Mouse (Mus musculus): ENCODE measurements around the gene Slc51a. TPM values are rescaled to one million over a fixed set of nuclear protein-coding genes. Genes with fewer than 3 reads are reported as not detected.

Slc51a gene
- polyA plus RNA-seq, 1 experiment from 2014 or later: 0.41 TPM

- Histone ChIP-seq H3K36me3 (ENCODE audit: control insufficient read depth, insufficient read depth, low read length) (no peaks in the 10 kb centered on the region), H3K4me1 (ENCODE audit: control insufficient read depth, insufficient read depth, low read length) (no peaks in the 10 kb centered on the region), H3K27ac (replicated peaks; ENCODE audit: low read depth, low read length) (no peak overlapping the region), H3K4me2 (ENCODE audit: low read depth, severe bottlenecking) (no peak overlapping the region), H3K9ac (ENCODE audit: low read length) (no peak overlapping the region), H3K4me3 (ENCODE audit: low read depth, low read length) (no peak overlapping the region), H3K9me3 (ENCODE audit: control insufficient read depth, low read length) (no peaks in the 10 kb centered on the region), H3K27me3 (ENCODE audit: control insufficient read depth, insufficient read depth, low read length) (no peaks in the 10 kb centered on the region)
- no CpG with 5 or more reads among the region's 1 CpGs for WGBS
- DNase-seq (ENCODE audit: low spot score) (no peak), ATAC-seq (ENCODE audit: insufficient number of reproducible peaks, low FRiP score, low TSS enrichment, low read depth) (no peak)
Measured at GRCm38 (mm10) chr16:32464908-32465307, 22.8 kb downstream of the Slc51a start.

- Histone ChIP-seq H3K27ac (replicated peaks; ENCODE audit: low read depth, low read length) (no peak overlapping the region), H3K4me3 (ENCODE audit: low read depth, low read length) (no peak overlapping the region), H3K9ac (ENCODE audit: low read length) (no peak overlapping the region), H3K4me2 (ENCODE audit: low read depth, severe bottlenecking) (no peak overlapping the region), H3K9me3 (ENCODE audit: control insufficient read depth, low read length) (no peaks in the 10 kb centered on the region), H3K36me3 (ENCODE audit: control insufficient read depth, insufficient read depth, low read length) (no peaks in the 10 kb centered on the region), H3K4me1 (ENCODE audit: control insufficient read depth, insufficient read depth, low read length) (no peaks in the 10 kb centered on the region), H3K27me3 (ENCODE audit: control insufficient read depth, insufficient read depth, low read length) (no peaks in the 10 kb centered on the region)
- DNase-seq (ENCODE audit: low spot score): no peak
- 87% methylated on average over 2 of the region's 2 CpGs for WGBS
- no peak for ATAC-seq (ENCODE audit: insufficient number of reproducible peaks, low FRiP score, low TSS enrichment, low read depth)
Measured at GRCm38 (mm10) chr16:32463426-32463825, 24.3 kb downstream of the Slc51a start.

- no peaks in the 10 kb centered on the region for H3K9me3 ChIP-seq (ENCODE audit: control insufficient read depth, low read length)
- no peak overlapping the region for H3K4me3 ChIP-seq (ENCODE audit: low read depth, low read length)
- 92% methylated on average over 16 of the region's 16 CpGs for WGBS
- H3K27ac ChIP-seq (replicated peaks; ENCODE audit: low read depth, low read length): no peak overlapping the region
- H3K9ac ChIP-seq (ENCODE audit: low read length): no peak overlapping the region
- DNase-seq (ENCODE audit: low spot score) (no peak), ATAC-seq (ENCODE audit: insufficient number of reproducible peaks, low FRiP score, low TSS enrichment, low read depth) (no peak)
- no peaks in the 10 kb centered on the region for H3K4me1 ChIP-seq (ENCODE audit: control insufficient read depth, insufficient read depth, low read length)
- H3K4me2 ChIP-seq (ENCODE audit: low read depth, severe bottlenecking): no peak overlapping the region
- no peaks in the 10 kb centered on the region for H3K27me3 ChIP-seq (ENCODE audit: control insufficient read depth, insufficient read depth, low read length)
- H3K36me3 ChIP-seq (ENCODE audit: control insufficient read depth, insufficient read depth, low read length): no peaks in the 10 kb centered on the region
Measured at GRCm38 (mm10) chr16:32462950-32463349, 24.7 kb downstream of the Slc51a start.

GRCm38 (mm10) chr16:32461713-32462112 is 26.0 kb downstream of the Slc51a start:
- H3K27ac ChIP-seq (replicated peaks; ENCODE audit: low read depth, low read length): no peak overlapping the region
- no peak overlapping the region for H3K4me3 ChIP-seq (ENCODE audit: low read depth, low read length)
- DNase-seq (ENCODE audit: low spot score): no peak
- no peak for ATAC-seq (ENCODE audit: insufficient number of reproducible peaks, low FRiP score, low TSS enrichment, low read depth)
- no peaks in the 10 kb centered on the region for H3K4me1 ChIP-seq (ENCODE audit: control insufficient read depth, insufficient read depth, low read length)
- H3K4me2 ChIP-seq (ENCODE audit: low read depth, severe bottlenecking): no peak overlapping the region
- H3K27me3 ChIP-seq (ENCODE audit: control insufficient read depth, insufficient read depth, low read length): no peaks in the 10 kb centered on the region
- no peaks in the 10 kb centered on the region for H3K9me3 ChIP-seq (ENCODE audit: control insufficient read depth, low read length)
- H3K36me3 ChIP-seq (ENCODE audit: control insufficient read depth, insufficient read depth, low read length): no peaks in the 10 kb centered on the region
- H3K9ac ChIP-seq (ENCODE audit: low read length): no peak overlapping the region
- 94% methylated on average over 5 of the region's 5 CpGs for WGBS

- Histone ChIP-seq H3K4me3 (ENCODE audit: low read depth, low read length) (no peak overlapping the region), H3K4me2 (ENCODE audit: low read depth, severe bottlenecking) (no peak overlapping the region), H3K9ac (ENCODE audit: low read length) (no peak overlapping the region), H3K36me3 (ENCODE audit: control insufficient read depth, insufficient read depth, low read length) (no peaks in the 10 kb centered on the region), H3K9me3 (ENCODE audit: control insufficient read depth, low read length) (no peaks in the 10 kb centered on the region), H3K27me3 (ENCODE audit: control insufficient read depth, insufficient read depth, low read length) (no peaks in the 10 kb centered on the region), H3K4me1 (ENCODE audit: control insufficient read depth, insufficient read depth, low read length) (no peaks in the 10 kb centered on the region), H3K27ac (replicated peaks; ENCODE audit: low read depth, low read length) (no peak overlapping the region)
- WGBS: 62% methylated on average over 4 of the region's 4 CpGs
- ATAC-seq (ENCODE audit: insufficient number of reproducible peaks, low FRiP score, low TSS enrichment, low read depth) (no peak), DNase-seq (ENCODE audit: low spot score) (no peak)
Measured at GRCm38 (mm10) chr16:32460518-32460917, 27.2 kb downstream of the Slc51a start.

GRCm38 (mm10) chr16:32457589-32458386 is 29.9 kb downstream of the Slc51a start:
- peaks cover 6% of the 10 kb centered on the region; the same call in 1 of the 2 replicates for H3K4me1 ChIP-seq (ENCODE audit: control insufficient read depth, insufficient read depth, low read length)
- WGBS: 58% methylated on average over 10 of the region's 10 CpGs
- ATAC-seq (ENCODE audit: insufficient number of reproducible peaks, low FRiP score, low TSS enrichment, low read depth) (no peak), DNase-seq (ENCODE audit: low spot score) (peak; percentile 61)
- H3K36me3 ChIP-seq (ENCODE audit: control insufficient read depth, insufficient read depth, low read length): no peaks in the 10 kb centered on the region; the same call in 1 of the 2 replicates
- no peak overlapping the region for H3K4me2 ChIP-seq (ENCODE audit: low read depth, severe bottlenecking)
- H3K27ac ChIP-seq (replicated peaks; ENCODE audit: low read depth, low read length): no peak overlapping the region
- no peak overlapping the region for H3K4me3 ChIP-seq (ENCODE audit: low read depth, low read length)
- no peaks in the 10 kb centered on the region for H3K9me3 ChIP-seq (ENCODE audit: control insufficient read depth, low read length)
- H3K27me3 ChIP-seq (ENCODE audit: control insufficient read depth, insufficient read depth, low read length): no peaks in the 10 kb centered on the region
- H3K9ac ChIP-seq (ENCODE audit: low read length): no peak overlapping the region

GRCm38 (mm10) chr16:32456761-32457160 is 30.9 kb downstream of the Slc51a start:
- H3K36me3 ChIP-seq (ENCODE audit: control insufficient read depth, insufficient read depth, low read length): no peaks in the 10 kb centered on the region; the same call in 1 of the 2 replicates
- no peak overlapping the region for H3K4me3 ChIP-seq (ENCODE audit: low read depth, low read length)
- H3K4me1 ChIP-seq (ENCODE audit: control insufficient read depth, insufficient read depth, low read length): peaks cover 6% of the 10 kb centered on the region; the same call in 1 of the 2 replicates
- ATAC-seq (ENCODE audit: insufficient number of reproducible peaks, low FRiP score, low TSS enrichment, low read depth): no peak
- no peak for DNase-seq (ENCODE audit: low spot score)
- no peak overlapping the region for H3K27ac ChIP-seq (replicated peaks; ENCODE audit: low read depth, low read length)
- no peak overlapping the region for H3K4me2 ChIP-seq (ENCODE audit: low read depth, severe bottlenecking)
- H3K9ac ChIP-seq (ENCODE audit: low read length): no peak overlapping the region
- no peaks in the 10 kb centered on the region for H3K27me3 ChIP-seq (ENCODE audit: control insufficient read depth, insufficient read depth, low read length)
- 94% methylated on average over 1 of the region's 1 CpGs for WGBS
- no peaks in the 10 kb centered on the region for H3K9me3 ChIP-seq (ENCODE audit: control insufficient read depth, low read length)

GRCm38 (mm10) chr16:32456086-32456485 is 31.6 kb downstream of the Slc51a start:
- H3K4me2 ChIP-seq (ENCODE audit: low read depth, severe bottlenecking): no peak overlapping the region
- peaks cover 6% of the 10 kb centered on the region; the same call in 1 of the 2 replicates for H3K4me1 ChIP-seq (ENCODE audit: control insufficient read depth, insufficient read depth, low read length)
- H3K27ac ChIP-seq (replicated peaks; ENCODE audit: low read depth, low read length): no peak overlapping the region
- H3K27me3 ChIP-seq (ENCODE audit: control insufficient read depth, insufficient read depth, low read length): no peaks in the 10 kb centered on the region
- ATAC-seq (ENCODE audit: insufficient number of reproducible peaks, low FRiP score, low TSS enrichment, low read depth) (no peak), DNase-seq (ENCODE audit: low spot score) (no peak)
- no peaks in the 10 kb centered on the region for H3K9me3 ChIP-seq (ENCODE audit: control insufficient read depth, low read length)
- H3K9ac ChIP-seq (ENCODE audit: low read length): no peak overlapping the region
- no peaks in the 10 kb centered on the region; the same call in 1 of the 2 replicates for H3K36me3 ChIP-seq (ENCODE audit: control insufficient read depth, insufficient read depth, low read length)
- no peak overlapping the region for H3K4me3 ChIP-seq (ENCODE audit: low read depth, low read length)

Measured in limb, embryonic 11.5 days (tissue).